Mouse (Mus musculus) hindbrain, postnatal 0 days (tissue): ENCODE measurements around the gene Surf4. TPM values are rescaled to one million over a fixed set of nuclear protein-coding genes. Genes with fewer than 3 reads are reported as not detected.

Experiments used
- ATAC-seq: fragments of 200-750 bp; cut with Nextera tagmentation; 2 replicates; pipeline ENCODE4 v1.8.0; 2017; ENCODE audit warnings: mild to moderate bottlenecking, moderate TSS enrichment, moderate library complexity
- DNase-seq: peaks from one replicate; pipeline ENCODE4 v3.0.0-alpha.2; 2015; ENCODE audit warnings: low spot score
- H3K27ac ChIP-seq: fragments of 300-500 bp; sonication (generic); 2 replicates; pipeline ENCODE4 v1.5.1; 2014; ENCODE audit warnings: mild to moderate bottlenecking
- H3K27me3 ChIP-seq: fragments of 300-500 bp; sonication (generic); 2 replicates; pipeline ENCODE4 v1.6.1; 2014; ENCODE audit warnings: low read length, mixed read lengths; ENCODE audit not compliant: insufficient read depth
- H3K36me3 ChIP-seq: fragments of 300-500 bp; sonication (generic); 2 replicates; pipeline ENCODE4 v1.6.1; 2014; ENCODE audit warnings: low read length, mixed read lengths; ENCODE audit not compliant: insufficient read depth
- H3K4me1 ChIP-seq: fragments of 300-500 bp; sonication (generic); 2 replicates; pipeline ENCODE4 v1.6.1; 2014; ENCODE audit warnings: antibody characterized with exemption, low read length, mixed read lengths; ENCODE audit not compliant: insufficient read depth
- H3K4me2 ChIP-seq: fragments of 300-500 bp; sonication (generic); 2 replicates; pipeline ENCODE4 v1.6.1; 2014; ENCODE audit warnings: low read depth, mild to moderate bottlenecking, low read length, moderate library complexity, mixed read lengths
- H3K4me3 ChIP-seq: fragments of 300-500 bp; sonication (generic); 2 replicates; pipeline ENCODE4 v1.5.1; 2014; ENCODE audit warnings: low read length
- H3K9ac ChIP-seq: fragments of 300-500 bp; sonication (generic); replicated peaks from 2 replicates; pipeline ENCODE4 v1.6.1; 2014; ENCODE audit warnings: mild to moderate bottlenecking, low read length, moderate library complexity, mixed read lengths
- H3K9me3 ChIP-seq: fragments of 300-500 bp; sonication (generic); 2 replicates; pipeline ENCODE4 v1.6.1; 2016; ENCODE audit warnings: low read length, mixed read lengths
- CTCF ChIP-seq: IDR thresholded peaks from 2 replicates; pipeline ENCODE4 v1.5.1; 2016; ENCODE audit warnings: antibody characterized with exemption, control low read depth, low read depth
- WGBS: fragments of 180-500 bp; shearing (Covaris S2); extraction: QIAGEN DNeasy Blood & Tissue Kit; methylation state at CpG from one replicate; pipeline ENCODE4 v1.1.7; 2014; 5-methylcytosine and 5-hydroxymethylcytosine counted together
- polyA plus RNA-seq: library from polyadenylated mRNA; unstranded; fragments of >200 nt; fragmentation: Nextera tagmentation; extraction: Ambion mirVana; gene quantifications from 2 replicates; pipeline ENCODE4 v1.2.1, GENCODE M21; 2015
- total RNA-seq: library from RNA; depleted of rRNA; stranded (reverse); fragments of >200 nt; gene quantifications from 2 replicates; pipeline ENCODE4 v1.2.3, GENCODE M21; 2014

Gene Surf4
- total and polyA plus RNA-seq, 2 experiments from 2014 or later, result 107 to 126 TPM

- Histone ChIP-seq H3K4me2 (no peak overlapping the region), H3K4me1 (no peaks in the 10 kb centered on the region), H3K27me3 (no peaks in the 10 kb centered on the region), H3K36me3 (peaks cover 41% of the 10 kb centered on the region), H3K9me3 (no peaks in the 10 kb centered on the region), H3K4me3 (no peak overlapping the region), H3K9ac (no peak overlapping the region), H3K27ac (no peak overlapping the region)
- ATAC-seq (no peak), DNase-seq (no peak)
- WGBS, result 94% methylated on average over 4 of the region's 4 CpGs
- no peak for TF ChIP-seq CTCF
These were observed 18.5 kb upstream of the Surf4 start for GRCm38 (mm10) chr2:26952193-26952592.

- H3K4me1 ChIP-seq, result no peaks in the 10 kb centered on the region
- no peak overlapping the region for H3K9ac ChIP-seq
- no peaks in the 10 kb centered on the region for H3K27me3 ChIP-seq
- H3K36me3 ChIP-seq, result peaks cover 34% of the 10 kb centered on the region; the same call in 1 of the 2 replicates
- H3K9me3 ChIP-seq, result no peaks in the 10 kb centered on the region
- 79% methylated on average over 8 of the region's 8 CpGs for WGBS
- ATAC-seq (no peak), DNase-seq (no peak)
- H3K27ac ChIP-seq, result no peak overlapping the region
- H3K4me3 ChIP-seq, result no peak overlapping the region
- no peak for TF ChIP-seq CTCF
- H3K4me2 ChIP-seq, result no peak overlapping the region
These were observed 17.7 kb upstream of the Surf4 start for GRCm38 (mm10) chr2:26951346-26951905.

DNA sequence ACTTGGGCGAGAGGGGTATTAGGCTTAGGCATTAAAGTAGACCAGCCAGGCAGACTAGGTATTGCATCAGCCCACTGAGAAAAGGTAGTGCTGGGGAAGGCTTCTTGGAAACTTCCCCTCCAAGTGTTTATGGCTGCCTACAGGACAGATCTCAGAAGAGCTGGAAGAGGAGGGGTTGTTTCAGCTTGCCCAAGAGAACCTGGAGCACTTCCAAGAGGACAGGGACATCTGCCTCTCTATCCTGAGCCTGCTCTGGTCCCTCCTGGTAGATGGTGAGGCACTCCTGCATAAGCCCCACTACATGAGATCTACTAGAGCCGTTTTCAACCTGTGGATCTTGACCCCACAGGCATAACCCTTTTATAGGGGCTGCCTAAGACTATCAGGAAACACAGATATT is 16.7 kb upstream of the Surf4 start:
- no peak for ATAC-seq
- Histone ChIP-seq H3K4me2 (no peak overlapping the region), H3K9ac (no peak overlapping the region), H3K27me3 (no peaks in the 10 kb centered on the region), H3K27ac (no peak overlapping the region), H3K9me3 (no peaks in the 10 kb centered on the region), H3K4me3 (no peak overlapping the region), H3K36me3 (peaks cover 23% of the 10 kb centered on the region; the same call in 1 of the 2 replicates), H3K4me1 (no peaks in the 10 kb centered on the region)
- DNase-seq, result no peak
- 92% methylated on average over 2 of the region's 2 CpGs for WGBS
- TF ChIP-seq CTCF, result no peak

- no peak for DNase-seq
- no peaks in the 10 kb centered on the region for H3K4me1 ChIP-seq
- H3K9me3 ChIP-seq, result no peaks in the 10 kb centered on the region
- 88% methylated on average over 3 of the region's 3 CpGs for WGBS
- no peak overlapping the region for H3K4me2 ChIP-seq
- no peaks in the 10 kb centered on the region for H3K36me3 ChIP-seq
- H3K9ac ChIP-seq, result no peak overlapping the region
- no peak overlapping the region for H3K4me3 ChIP-seq
- TF ChIP-seq CTCF, result no peak
- H3K27ac ChIP-seq, result no peak overlapping the region
- ATAC-seq, result no peak
- no peaks in the 10 kb centered on the region for H3K27me3 ChIP-seq
These were observed 9.5 kb upstream of the Surf4 start for GRCm38 (mm10) chr2:26943253-26943652.

DNA sequence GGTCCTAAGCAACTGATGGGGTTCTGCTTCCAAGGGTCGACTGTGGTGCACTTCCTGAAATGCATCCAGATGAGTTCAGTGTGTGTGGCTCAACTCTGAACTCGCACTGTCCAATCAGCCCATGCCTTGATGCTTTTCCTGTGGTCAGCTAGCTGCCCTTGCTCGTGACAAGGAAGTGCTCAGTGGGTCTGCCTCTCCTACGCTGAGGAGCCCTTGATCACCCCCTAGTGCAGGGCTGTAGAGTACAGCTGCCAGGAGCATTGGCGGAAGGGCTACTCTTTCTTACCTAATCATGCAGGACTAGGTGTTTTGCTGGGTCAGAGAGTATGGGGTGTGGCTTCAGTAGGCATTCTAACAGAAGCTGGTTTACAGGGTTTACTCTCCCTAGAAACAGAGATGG is 7.8 kb upstream of the Surf4 start:
- H3K27ac ChIP-seq, result no peak overlapping the region
- no peaks in the 10 kb centered on the region for H3K4me1 ChIP-seq
- no peak for ATAC-seq
- no peak for DNase-seq
- no peaks in the 10 kb centered on the region for H3K9me3 ChIP-seq
- no peak overlapping the region for H3K9ac ChIP-seq
- no peaks in the 10 kb centered on the region for H3K27me3 ChIP-seq
- no peak for TF ChIP-seq CTCF
- 47% methylated on average over 5 of the region's 5 CpGs for WGBS
- no peak overlapping the region for H3K4me3 ChIP-seq
- no peak overlapping the region for H3K4me2 ChIP-seq
- no peaks in the 10 kb centered on the region for H3K36me3 ChIP-seq

DNA sequence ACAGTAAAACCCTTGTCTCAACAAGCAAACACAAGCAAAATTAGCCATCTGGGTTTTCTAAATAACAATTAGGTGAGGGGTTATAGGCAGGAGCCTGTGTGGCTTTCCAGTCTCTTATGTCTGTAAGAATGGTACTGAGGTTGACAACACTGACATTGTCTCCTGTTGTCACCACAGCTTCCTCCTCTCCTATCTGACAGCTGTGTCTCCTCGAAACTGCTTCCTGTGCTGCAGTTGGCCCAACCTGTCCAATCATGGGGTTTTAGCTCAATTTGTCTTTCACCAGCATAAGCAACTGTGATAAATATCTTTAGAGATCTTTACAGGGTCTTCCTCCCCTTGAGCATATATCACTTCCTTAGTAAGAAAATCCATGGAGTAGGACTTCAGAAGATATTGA is 2.7 kb upstream of the Surf4 start:
- Histone ChIP-seq H3K4me3 (no peak overlapping the region), H3K27me3 (no peaks in the 10 kb centered on the region), H3K4me1 (peaks cover 8% of the 10 kb centered on the region; the same call in 1 of the 2 replicates), H3K9me3 (no peaks in the 10 kb centered on the region), H3K9ac (no peak overlapping the region), H3K4me2 (no peak overlapping the region), H3K36me3 (no peaks in the 10 kb centered on the region), H3K27ac (no peak overlapping the region)
- ATAC-seq (no peak), DNase-seq (no peak)
- no peak for TF ChIP-seq CTCF
- WGBS, result 68% methylated on average over 1 of the region's 1 CpGs

- no peak for TF ChIP-seq CTCF
- Histone ChIP-seq H3K4me1 (peaks cover 8% of the 10 kb centered on the region; the same call in 1 of the 2 replicates), H3K4me2 (no peak overlapping the region), H3K27me3 (no peaks in the 10 kb centered on the region), H3K4me3 (no peak overlapping the region), H3K36me3 (no peaks in the 10 kb centered on the region), H3K9ac (no peak overlapping the region), H3K9me3 (no peaks in the 10 kb centered on the region), H3K27ac (no peak overlapping the region)
- WGBS, result 97% methylated on average over 2 of the region's 2 CpGs
- ATAC-seq, result no peak
- DNase-seq, result no peak
These were observed 1.6 kb upstream of the Surf4 start for GRCm38 (mm10) chr2:26935286-26935685.
